Mouse (Mus musculus) brain, embryonic 14.5 days (tissue): ENCODE data around the gene Ccng2. TPM values are rescaled to one million over a fixed set of nuclear protein-coding genes. Genes with fewer than 3 reads are reported as not detected.
A peak's percentile ranks its signal among the peaks of the same experiment; 100 is the strongest.

Experiments
- DNase-seq: peaks from one replicate; pipeline ENCODE4 v3.0.0-alpha.2; 2011; ENCODE audit warnings: low read depth
- CTCF ChIP-seq: fragments of 200-500 bp; IDR thresholded peaks from 2 replicates; pipeline ENCODE4 v1.5.1; 2012; ENCODE audit warnings: inconsistent platforms, mild to moderate bottlenecking, moderate library complexity, borderline replicate concordance; ENCODE audit not compliant: insufficient read depth, insufficient read length; ENCODE audit errors: extremely low read depth
- POLR2A ChIP-seq: fragments of 200-500 bp; IDR thresholded peaks from 2 replicates; pipeline ENCODE4 v1.6.1; 2012; ENCODE audit warnings: mild to moderate bottlenecking, inconsistent platforms, borderline replicate concordance; ENCODE audit not compliant: poor library complexity, insufficient read depth, insufficient read length, severe bottlenecking; ENCODE audit errors: extremely low read depth
- polyA plus RNA-seq: library from polyadenylated mRNA; depleted of rRNA; stranded (reverse); fragments of >200 nt; gene quantifications from 2 replicates; pipeline ENCODE4 v1.2.3, GENCODE M21; 2012

Gene Ccng2
- polyA plus RNA-seq, 1 experiment, result 83.1 TPM

DNA sequence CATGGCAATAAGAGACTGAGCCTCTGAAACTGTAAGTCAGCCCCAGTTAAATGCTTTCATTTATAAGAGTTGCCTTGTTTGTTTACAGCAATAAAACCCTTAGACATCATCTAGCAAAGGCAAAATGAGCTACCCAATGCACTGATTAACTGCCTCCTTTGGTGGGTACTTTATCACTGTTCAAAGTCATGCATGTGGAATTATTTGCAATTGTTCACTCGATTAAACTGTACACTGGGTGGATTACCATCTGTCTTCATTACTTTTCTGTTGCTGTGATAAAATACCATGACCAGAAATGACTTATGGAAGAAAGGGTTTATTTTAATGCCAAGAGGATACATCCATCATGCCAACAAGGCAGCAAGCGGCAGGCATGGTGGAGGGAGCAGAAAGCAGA lies 21.8 kb upstream of the Ccng2 start:
- TF ChIP-seq POLR2A (no peak), CTCF (no peak)

DNA sequence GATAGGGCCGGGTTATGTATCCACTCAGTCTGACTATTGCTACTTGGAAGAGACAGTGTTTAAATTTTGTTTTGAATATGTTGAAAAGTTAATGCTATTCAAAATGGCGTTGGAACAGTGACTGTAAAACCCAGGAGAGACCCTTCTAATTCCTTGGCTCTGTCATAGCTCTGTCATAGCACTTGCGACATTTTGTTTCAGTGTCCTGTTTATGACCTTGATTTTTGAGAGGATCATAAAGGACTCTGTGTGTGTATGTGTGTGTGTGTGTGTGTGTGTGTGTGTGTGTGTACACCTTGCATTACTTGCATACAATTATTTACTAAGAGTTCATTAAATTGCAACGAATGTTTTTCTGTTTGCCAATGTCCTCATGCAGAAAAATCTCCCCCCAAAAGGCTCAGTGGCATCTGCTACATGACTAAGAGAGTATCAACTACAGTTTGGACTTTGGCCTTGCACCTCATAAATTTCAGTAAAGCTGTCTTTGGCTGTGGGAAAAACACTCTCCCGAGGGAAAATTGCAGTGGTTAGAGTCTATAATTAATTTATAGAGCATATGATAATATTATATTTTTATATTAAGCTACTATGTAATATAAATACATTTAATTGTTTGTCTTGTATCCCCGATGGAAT lies 17.0 kb upstream of the Ccng2 start:
- no peak for DNase-seq
- TF ChIP-seq CTCF (no peak), POLR2A (no peak)

More for the DNA sequence above, 21.8 kb upstream of the Ccng2 start:
- no peak for DNase-seq

DNA sequence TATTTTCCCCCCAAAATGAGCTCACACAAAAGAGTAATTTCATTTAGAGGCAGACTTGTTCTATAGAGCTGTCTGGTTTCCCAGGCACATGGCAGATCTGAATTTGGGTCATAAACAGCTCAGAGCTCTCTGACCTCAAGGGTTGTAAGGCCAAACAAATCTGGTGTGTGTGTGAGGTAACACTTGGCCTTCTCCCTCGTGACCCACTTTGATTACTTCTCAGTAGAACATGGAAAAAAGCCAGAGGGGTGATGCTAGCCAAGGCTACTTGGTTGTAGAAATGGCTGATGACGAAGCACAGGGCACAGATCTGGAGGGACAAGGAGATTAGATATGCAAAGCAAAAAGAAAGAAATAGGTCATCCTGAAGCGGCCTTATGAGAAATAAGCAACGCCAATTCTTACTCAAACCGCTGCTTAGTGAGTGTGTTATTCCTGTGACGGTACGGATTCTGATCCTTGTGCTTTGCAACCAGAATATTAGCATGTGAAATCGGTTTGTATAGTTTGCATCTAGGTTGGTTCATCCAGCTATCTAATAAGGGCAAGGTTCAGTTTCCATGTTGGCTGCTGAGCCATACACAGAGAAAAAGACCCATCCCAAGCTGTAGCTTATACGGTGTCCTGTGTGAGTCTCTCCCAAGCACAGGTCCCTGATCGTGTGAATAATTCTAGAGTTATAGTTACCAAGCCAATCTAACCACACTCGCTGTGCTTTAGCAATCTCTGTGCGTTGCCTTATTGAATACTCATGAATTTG lies 15.9 kb upstream of the Ccng2 start:
- no peak for DNase-seq
- TF ChIP-seq CTCF, result no peak
- no peak for TF ChIP-seq POLR2A

DNA sequence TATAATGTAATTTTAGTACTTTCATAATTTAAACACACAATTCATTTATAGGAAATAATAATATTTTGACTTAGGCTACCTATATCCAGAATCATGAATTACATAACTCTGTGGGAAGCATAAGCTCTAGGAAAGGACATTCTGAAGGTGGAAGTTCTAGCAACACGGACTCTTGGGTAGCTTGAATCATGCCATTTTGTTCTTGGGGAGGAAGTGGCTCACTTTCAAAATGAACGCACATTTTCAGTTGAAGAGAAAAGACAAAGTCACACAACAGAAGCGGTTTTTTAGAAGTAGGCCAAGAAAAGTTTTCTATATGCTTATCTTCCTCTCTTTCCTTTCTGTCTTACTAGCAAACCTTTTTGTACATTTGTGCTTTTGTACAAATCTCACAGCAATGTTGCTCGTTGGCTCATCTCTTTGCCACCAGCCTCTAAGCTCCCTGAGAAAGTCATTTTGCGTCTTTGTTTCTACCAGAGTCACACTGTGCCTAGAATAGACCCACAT lies 11.2 kb upstream of the Ccng2 start:
- TF ChIP-seq POLR2A (no peak), CTCF (no peak)
- no peak for DNase-seq

DNA sequence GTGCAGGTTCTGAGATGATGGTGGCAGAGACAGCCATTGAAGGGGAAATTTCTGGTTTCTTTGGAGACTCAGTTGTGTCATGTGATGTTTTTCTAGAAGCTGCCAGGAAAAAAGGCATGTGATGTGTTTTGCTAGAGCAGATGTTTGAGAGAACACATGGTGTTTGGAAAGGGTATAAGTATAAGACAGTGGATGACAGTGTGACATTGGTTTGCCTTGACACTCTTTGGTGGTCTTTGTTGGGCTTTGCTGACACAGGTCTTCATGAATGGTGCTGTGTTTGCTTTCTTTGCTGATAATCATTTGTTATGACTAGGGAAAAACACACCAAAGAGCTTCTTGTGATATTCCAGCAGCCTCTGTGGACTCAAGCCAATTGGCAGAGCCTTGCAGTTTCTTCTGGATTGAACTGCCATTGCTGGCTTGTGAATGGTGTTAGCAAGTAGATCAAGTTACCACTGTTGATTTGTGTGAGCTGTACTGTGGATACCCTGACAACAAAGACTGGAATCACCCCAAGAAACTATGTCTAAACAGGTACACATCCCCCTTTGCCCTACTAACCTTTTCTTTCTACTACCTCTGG lies 10.1 kb upstream of the Ccng2 start:
- peak; percentile 60 for DNase-seq
- TF ChIP-seq CTCF (no peak), POLR2A (no peak)

DNA sequence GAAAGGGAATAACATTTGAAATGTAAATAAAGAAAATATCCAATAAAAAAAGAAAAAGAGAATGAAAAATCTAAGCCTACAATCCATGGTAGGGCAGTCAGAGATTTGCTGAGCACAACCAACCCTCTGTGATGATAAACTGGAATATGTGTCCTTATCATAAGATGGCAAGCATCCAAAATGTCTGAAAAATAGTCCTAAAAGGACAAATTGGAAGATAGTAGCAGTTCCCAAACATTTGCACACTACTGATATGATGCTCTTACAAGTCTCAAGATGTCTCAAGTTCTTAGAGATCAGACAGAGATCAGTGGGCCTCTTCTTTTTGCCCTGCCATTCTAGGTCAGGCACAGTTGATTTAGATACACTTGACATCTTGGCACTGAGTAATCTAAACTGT lies 7.7 kb upstream of the Ccng2 start:
- DNase-seq, result no peak
- TF ChIP-seq POLR2A (no peak), CTCF (no peak)

DNA sequence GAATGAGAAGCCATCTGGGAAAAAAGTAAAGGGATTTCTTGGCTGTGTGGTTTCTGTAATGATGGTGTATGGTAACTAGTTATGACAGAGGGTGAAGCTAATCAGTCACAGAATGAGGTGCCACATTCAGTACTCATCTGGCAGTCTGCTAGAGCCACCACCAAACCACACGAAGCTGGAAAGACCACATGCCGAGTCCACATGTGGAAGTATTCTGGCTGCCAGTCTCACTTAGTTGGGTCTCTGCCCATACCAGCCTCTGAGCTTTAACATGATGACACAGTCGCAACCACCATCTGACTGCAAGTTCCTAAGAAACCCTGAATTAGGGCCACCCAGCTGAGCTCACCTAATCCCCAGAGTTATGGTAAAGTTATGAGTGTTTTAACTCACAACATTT lies 6.1 kb upstream of the Ccng2 start:
- no peak for DNase-seq
- TF ChIP-seq POLR2A (no peak), CTCF (no peak)

DNA sequence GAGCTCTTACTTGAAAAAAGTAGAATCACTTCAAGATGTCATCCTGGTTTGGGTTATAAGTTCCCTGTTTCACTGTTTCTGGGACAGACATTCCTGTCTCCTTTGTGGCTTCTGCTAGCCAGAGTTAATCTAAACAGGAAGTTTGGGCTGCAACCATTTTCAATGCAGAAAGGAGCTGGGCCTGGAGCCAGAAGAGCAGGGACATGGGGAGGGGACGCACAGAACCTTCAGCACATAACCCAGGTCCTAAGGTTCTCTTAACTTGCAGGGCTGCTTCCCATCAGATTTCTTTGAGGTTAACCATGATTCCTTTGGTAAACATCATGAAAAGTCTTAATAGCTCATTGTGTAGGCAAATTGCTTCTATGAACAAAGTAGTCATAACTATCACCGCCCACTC lies 4.3 kb upstream of the Ccng2 start:
- TF ChIP-seq CTCF, result no peak
- no peak for TF ChIP-seq POLR2A
- no peak for DNase-seq

DNA sequence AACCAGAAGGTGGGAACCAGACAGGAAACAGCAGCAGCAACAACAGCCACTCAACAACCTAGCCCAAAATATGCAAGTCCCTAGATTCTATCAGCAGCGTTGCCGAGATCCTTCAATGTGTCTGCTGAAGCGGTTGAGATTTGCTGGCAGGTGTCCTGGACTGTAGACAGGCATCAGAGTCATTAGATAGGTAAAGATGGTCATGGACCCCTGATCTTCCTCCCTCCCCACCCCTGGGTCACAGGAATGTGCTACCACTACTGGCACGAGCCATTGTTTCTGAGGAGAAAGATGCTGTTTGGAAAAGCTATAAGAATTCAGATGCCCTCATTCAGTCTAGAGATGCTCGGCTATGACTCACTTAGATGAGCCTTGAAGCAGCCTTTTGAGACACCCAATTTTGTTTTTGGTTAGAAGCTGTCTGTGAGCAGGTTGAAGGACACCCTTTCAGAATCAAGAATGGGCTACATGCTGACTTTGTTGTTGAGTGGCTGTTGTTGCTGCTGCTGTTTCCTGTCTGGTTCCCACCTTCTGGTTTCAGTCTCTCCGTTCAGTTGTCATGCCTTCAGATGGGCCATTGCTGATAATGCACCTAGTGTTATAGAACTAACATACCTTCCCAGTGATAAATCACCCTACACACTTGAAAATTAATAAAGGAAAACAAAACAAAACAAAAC lies 3.5 kb upstream of the Ccng2 start:
- TF ChIP-seq POLR2A (no peak), CTCF (no peak)
- no peak for DNase-seq

DNA sequence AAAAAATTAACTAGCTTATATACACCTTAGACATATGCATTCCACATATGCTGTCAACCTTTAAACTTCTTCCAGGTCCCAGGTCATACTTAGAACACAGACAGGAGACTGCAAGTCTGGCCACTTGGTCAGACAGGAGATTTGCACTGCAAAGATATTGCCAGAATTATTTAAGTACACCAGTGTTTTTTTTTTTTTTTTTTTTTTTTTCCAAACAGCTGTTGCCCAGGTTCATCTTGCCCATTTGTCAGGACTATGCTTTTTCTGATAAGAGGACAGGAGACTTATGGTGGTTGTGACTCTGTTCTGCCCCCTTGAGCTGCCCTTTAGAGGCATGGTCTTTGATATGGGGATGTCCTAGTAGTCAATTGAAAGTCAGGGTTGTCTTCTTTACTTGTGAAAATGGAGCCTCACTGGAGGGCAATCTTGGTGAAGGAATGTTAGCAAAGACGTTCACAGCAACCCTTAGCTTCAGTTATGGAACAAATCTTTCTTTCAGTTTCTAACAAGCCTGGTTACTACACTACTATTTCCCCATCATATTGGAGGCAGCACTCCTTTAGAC lies 2.8 kb upstream of the Ccng2 start:
- TF ChIP-seq CTCF, result no peak
- no peak for TF ChIP-seq POLR2A
- DNase-seq, result no peak

DNA sequence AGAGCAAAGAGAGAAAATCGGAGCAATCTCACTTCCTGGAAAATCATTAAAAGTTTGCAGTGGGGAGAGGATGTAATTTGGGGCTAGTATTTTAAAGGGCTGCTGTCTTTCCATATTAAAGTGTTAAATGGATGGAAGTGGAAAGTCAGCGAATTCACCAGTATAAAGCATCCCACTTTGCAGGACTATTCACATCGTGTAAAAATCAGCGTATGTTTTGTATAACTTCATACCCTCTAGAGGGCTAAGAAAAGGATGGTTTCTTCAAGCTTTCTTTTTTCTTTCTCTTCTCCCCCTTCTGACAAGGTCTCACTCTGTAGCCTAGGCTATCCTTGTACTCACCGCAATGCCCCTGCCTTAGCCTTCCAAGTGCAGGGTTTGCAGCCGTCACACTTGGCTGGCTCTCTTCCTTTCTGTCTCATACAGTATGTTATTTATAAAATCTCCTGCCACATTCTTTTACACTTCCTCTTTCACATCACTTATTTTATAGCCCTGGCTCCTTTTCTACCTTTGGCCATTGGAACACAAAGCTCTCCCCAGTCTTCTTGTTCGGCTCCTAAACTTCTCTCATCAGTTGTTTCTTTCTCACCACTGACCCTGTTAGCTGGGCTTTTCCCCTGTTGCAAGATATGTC lies 1.8 kb upstream of the Ccng2 start:
- no peak for DNase-seq
- TF ChIP-seq POLR2A (no peak), CTCF (no peak)
